Mouse (Mus musculus) CD8-positive naive resting alpha-beta T cell, adult 2 months (primary cell): ENCODE data around the gene Lmo2.
"Not testable (repeated sequence)": the region's sequence is repeated elsewhere in the genome, so short reads cannot be mapped to it uniquely, and the experiment has no call there.

ENCODE experiments used
- DNase-seq, 2 experiments: peaks; one replicate each; pipeline ENCODE4 v3.0.0; 2022; ENCODE audit warnings: low read depth in 2 of 2, low spot score in 2 of 2

Lmo2 gene

GRCm38 (mm10) chr2:103975904-103976303 lies 18.1 kb downstream of the Lmo2 start:
- DNase-seq, result no peak

DNA sequence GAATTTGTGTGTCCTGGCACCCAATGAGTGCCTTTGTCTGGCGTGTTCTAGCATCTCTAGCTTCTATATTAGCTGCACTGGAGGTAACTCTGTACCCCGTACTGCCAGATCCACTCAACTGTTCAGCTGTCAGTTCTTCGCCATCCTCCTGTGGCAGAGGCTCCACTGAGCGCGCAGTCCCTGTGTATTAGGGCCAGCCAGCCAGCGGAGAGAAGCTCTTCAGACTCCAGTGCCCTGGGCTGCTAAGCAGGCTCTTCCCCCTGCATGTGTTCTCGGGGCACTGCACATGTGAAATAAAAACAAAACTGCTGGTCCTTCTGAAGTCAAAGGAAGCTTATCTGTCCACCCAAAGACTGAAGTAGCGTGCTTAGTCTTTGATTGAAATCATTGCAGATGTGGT lies 19.4 kb downstream of the Lmo2 start:
- no peak for DNase-seq

- DNase-seq, result no peak
Observed at GRCm38 (mm10) chr2:103977716-103978115, 19.9 kb downstream of the Lmo2 start.

- DNase-seq, result peak; percentile 48 to 61
Observed at GRCm38 (mm10) chr2:103982250-103982649, 24.5 kb downstream of the Lmo2 start.

DNA sequence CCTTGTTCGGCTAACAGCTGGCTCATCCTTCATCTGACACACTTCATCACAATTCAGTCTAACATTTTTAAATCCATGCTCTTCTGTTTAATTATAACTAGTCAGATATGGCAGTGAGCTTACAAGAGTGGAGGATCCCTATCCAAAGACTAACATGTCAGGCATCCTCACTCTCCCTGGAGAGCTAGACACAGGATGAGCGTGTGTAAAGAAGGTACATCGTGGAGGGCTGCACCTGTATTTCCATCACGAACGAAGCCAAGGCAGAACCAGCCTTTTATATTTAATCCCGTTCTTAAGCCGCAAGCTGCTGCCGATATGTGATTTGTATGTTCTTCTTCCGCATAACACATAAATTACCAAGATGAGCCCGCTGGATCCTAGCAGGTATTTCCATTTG lies 25.4 kb downstream of the Lmo2 start:
- no peak for DNase-seq

DNA sequence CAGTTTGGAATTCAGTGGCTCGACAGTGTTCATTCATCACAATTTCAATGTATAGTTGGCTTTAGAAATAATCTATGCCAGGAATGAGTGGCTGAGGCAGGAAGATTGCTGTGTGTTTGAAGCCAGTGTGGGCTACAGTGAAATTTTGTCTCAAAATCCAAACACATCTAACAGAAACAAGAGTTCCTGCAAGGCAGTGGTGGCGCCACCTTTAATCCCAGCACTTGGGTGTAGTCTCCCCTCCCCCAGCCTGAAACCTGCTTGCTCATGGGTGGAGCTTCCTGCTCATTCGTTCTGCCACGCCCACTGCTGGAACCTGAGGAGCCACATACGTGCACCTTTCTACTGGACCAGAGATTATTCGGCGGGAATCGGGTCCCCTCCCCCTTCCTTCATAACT lies 29.8 kb downstream of the Lmo2 start:
- not testable (repeated sequence) for DNase-seq

DNA sequence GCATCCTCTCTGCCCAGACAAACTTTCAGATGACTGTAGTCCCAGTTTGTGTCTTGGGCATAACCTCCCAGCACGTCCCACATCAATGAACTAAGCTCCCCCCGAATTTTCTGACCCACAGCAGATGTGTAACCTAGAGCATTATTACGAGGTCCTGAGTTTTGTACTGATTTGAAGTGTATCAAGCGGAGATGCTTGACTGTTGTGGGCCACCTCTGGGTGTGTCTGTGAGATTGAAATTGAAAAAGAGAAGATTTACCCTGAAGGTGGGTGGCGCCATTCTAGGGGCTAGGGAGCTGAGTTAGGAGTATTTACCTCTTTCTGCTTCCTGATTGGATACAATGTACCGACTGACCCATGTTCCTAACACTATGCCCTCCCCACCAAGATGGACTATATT lies 31.9 kb downstream of the Lmo2 start:
- DNase-seq, result no peak

DNA sequence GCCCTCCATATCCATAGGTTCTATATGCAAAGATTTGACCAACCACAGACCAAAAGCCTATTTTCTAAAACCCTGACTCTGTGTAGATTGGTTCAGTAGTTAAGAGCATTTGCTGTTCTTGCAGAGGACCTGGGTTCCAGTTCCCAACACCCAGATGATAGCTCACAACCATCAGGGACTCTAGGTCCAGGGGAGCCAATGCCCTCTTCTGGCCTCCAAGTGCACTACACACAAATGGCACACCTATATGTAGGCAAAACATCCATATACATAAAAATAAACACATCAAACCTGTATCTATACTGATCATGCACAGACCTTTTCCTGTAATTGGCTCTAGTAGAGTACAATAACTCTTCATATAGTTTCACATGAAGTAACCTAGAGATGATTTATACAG lies 33.5 kb downstream of the Lmo2 start:
- no peak for DNase-seq

DNA sequence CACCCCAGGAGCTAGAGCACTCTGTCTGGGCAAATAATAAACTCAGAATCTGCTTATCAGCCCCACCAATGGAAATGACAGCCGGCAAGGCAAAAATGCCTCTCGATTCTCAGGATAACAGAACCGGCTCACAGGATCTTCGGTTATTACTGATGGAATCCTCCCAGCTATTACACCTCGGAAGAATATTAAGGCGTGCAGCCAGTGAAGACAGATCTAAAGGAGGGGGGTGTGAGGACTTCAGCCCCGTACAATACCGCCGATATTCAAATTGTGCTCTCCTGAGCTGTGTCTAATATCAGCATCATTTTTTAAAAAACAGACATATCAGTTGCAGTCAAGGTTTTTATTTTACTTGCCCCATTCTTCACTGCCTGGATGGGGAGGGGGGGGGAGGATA lies 34.4 kb downstream of the Lmo2 start:
- DNase-seq, result no peak

DNA sequence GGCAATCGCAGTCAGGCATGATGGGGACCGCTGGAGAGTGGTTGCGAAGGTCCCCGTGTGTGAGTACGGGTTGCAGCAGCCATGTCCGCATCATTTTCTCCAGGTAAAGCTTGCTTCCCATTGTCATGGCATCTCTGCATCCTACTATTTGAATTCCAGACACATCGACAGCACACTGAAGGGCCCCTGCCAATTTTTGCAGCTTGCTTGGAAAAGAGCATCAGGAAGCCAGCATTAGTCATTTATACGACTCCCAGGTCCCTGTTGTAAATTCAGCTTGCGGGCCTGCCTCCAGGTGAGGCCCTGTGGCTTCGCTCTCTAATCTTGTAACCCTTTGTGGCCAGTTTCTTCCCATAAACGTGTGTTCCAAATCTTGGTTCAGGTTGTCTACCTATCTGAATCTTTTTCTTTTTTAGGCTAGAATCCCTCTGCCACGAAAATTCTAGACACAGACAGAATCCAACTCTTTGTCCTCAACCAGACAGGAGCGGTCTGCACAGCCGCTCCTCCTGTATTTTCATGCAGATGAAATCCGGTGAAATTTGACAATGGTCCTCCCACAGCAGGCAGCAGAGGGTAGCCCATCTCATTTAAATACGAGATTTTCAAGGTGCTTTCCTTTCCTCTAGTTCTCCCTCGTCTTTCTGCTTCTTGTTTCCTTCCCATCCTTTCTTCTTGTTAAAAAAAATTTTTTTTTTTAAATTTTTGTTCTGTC lies 35.0 kb downstream of the Lmo2 start:
- no peak for DNase-seq

DNA sequence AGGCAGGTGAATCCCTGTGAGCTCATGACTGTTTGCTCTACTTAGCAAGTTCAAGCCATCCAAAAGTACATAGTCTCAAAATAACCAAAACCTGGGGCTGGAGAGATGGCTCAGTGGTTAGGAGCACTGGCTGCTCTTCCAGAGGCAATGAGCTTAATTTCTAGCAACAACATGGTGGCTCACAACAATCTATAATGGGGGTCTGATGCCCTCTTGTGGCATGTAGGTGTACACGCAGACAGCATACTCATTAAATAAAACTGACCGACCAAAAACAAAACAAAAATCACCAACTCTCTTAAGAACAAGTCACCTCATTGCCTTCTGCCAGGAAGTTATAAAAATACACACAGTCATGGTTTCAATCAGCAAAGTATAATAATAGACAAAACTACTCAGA lies 43.3 kb downstream of the Lmo2 start:
- DNase-seq, result no peak

GRCm38 (mm10) chr2:104001861-104002260 lies 44.1 kb downstream of the Lmo2 start:
- no peak for DNase-seq

DNA sequence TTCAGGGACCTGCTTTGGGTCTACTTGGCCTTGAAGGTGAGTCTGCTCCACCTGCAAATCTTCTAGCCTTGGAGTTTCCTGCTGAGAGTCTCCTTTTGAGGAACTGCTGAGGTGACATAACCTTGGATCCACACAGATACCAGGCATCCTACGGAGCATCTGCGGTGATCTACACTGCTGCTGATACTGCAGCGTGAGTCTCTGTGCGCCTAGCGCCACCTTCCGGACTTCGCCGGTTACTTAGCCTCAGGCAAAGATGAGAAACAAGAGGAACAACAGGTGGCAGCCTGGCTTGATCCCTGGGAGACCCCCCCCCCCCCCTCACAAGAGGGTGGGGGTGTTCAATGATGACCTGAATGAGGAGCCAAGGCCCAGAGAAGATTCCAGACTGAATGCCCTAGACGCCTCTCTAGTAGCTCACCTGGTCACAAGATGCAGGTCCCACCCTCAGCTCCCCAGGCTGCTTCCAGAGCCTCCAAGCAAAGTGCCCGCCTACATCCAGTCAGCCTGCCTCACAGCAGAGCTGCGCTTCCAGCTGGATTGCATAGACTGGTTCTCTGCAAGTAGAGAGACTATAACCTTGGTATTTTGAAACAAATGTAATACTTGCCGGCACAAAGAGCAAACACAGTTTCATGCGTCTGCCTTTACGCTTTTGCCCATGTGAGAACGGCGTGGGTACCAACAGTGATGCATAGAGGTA lies 45.1 kb downstream of the Lmo2 start:
- peak in 1 of 2 experiments; percentile 18 for DNase-seq

DNA sequence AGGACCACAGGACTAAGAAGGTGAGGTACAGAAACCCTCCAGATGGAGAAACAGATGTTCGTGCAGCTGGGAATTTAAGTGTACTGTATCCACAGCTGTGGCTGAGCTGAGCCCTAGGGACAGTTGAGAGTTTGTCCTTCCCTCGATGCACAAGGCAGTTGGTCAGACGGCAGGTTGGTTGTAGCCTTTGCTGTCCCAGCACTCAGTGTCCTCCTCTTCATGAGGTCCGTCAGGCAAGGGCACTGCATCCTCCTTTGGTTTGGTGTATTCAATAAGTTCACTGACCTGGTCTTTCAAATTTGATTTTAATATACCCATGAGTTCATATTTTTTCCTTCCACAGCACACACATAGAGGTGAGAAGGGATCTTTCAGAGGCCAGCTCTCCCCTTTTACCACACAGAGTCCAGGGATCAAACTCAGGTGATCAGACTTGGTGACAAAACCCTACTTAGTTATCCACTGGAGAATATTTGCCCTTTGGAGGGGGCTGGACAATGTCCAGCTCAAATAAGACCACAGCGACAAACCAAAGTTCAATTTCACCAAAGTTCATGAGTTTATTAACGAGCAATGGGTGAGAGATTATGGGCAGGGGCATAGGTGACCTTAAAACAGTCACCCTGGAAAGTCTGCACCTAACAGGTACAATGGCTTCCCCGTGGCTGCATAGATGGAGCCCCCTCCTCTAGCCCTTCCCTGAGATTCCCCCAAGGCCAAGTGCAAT lies 50.2 kb downstream of the Lmo2 start:
- no peak for DNase-seq

DNA sequence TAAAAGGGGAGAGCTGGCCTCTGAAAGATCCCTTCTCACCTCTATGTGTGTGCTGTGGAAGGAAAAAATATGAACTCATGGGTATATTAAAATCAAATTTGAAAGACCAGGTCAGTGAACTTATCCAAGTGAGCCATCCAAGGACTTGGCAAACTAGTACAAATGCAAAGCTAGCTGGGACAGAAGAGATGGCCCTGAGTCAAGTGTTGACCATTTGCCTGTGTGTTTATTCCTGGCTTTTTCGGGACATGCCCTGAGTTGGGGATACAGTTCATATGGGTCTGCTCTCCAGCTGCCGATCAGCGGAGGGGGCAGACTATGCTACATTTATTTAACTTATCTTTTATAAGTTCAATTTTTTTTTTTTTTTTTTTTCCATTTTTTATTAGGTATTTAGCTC lies 51.1 kb downstream of the Lmo2 start:
- not testable (repeated sequence) for DNase-seq

- DNase-seq, result no peak
Observed at GRCm38 (mm10) chr2:104023096-104023495, 65.3 kb downstream of the Lmo2 start.

DNA sequence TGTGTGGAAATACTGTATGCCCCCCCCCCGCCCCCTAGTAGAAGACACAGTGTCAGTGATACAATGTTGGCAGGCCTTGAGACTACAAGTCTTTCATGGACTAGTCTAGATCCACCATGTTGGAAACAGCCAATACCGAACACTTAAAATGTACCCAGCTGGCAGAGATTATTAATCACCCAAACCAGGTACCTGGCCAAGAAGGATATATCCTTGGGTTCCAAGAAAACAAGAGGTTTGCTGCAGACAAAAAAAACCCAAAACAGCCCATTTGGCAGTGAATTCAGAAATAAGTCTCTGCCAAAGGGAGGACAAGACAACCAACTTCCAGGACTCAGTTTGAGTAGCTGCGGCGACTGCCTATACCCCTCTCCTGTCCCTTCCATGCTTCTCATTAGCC lies 66.9 kb downstream of the Lmo2 start:
- no peak for DNase-seq

- peak; percentile 76 to 83 for DNase-seq
Observed at GRCm38 (mm10) chr2:104027458-104028138, 69.8 kb downstream of the Lmo2 start, which contains the start of gene Fbxo3. Gene Fbxo3, plus strand, starts transcription at chr2:104027721.

- peak in 1 of 2 experiments; percentile 6 for DNase-seq
Observed at GRCm38 (mm10) chr2:104028139-104028723, 70.4 kb downstream of the Lmo2 start, which contains the start of gene 4931422A03Rik. Gene 4931422A03Rik, minus strand, starts transcription at chr2:104028361.

- no peak for DNase-seq
Observed at GRCm38 (mm10) chr2:104029074-104029473, 71.3 kb downstream of the Lmo2 start.

DNA sequence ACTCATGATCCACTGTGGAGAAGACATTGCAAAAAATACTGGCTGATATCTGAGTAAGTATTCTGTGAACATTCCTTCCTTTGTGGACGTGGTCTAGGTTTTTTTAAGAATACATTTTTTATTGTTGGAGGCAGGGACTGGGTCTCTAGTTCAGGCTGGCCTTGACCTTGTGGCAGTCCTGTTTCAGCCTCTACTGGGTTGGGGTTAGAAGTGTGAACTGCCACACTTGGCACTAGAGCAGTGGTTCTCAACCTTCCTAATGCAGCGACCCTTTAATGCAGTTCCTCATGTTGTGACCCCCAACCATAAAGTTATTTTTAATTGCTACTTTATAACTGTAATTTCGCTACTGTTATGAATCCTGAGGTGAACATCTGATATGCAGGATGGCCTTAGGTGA lies 72.6 kb downstream of the Lmo2 start:
- no peak for DNase-seq
